Mouse (Mus musculus) liver, embryonic 16.5 days (tissue): ENCODE results near the gene Ftl1. TPM values are rescaled to one million over a fixed set of nuclear protein-coding genes. Genes with fewer than 3 reads are reported as not detected.
"Not testable (repeated sequence)": the region's sequence is repeated elsewhere in the genome, so short reads cannot be mapped to it uniquely, and the experiment has no call there.

Source experiments
- ATAC-seq: fragments of 200-750 bp; cut with Nextera tagmentation; 2 replicates; pipeline ENCODE4 v1.8.0; 2017; ENCODE audit warnings: low read depth, mild to moderate bottlenecking, moderate number of reproducible peaks, moderate library complexity
- H3K27ac ChIP-seq: fragments of 300-500 bp; sonication (generic); 2 replicates; pipeline ENCODE4 v1.5.1; 2014; ENCODE audit warnings: mild to moderate bottlenecking, low read length
- H3K27me3 ChIP-seq: fragments of 300-500 bp; sonication (generic); 2 replicates; pipeline ENCODE4 v1.6.1; 2014; ENCODE audit warnings: low read depth, low read length, mixed read lengths; ENCODE audit not compliant: control insufficient read depth, insufficient read depth
- H3K36me3 ChIP-seq: fragments of 300-500 bp; sonication (generic); 2 replicates; pipeline ENCODE4 v1.6.1; 2014; ENCODE audit warnings: mild to moderate bottlenecking; ENCODE audit not compliant: control insufficient read depth, insufficient read depth
- H3K4me1 ChIP-seq: fragments of 300-500 bp; sonication (generic); 2 replicates; pipeline ENCODE4 v1.6.1; 2014; ENCODE audit warnings: low read depth, low read length, mixed read lengths; ENCODE audit not compliant: control insufficient read depth
- H3K4me2 ChIP-seq: fragments of 300-500 bp; sonication (generic); 2 replicates; pipeline ENCODE4 v1.6.1; 2014; ENCODE audit warnings: low read depth, low read length, mixed read lengths
- H3K4me3 ChIP-seq: fragments of 300-500 bp; sonication (generic); 2 replicates; pipeline ENCODE4 v1.5.1; 2014; ENCODE audit warnings: low read depth, mild to moderate bottlenecking, low read length
- H3K9ac ChIP-seq: fragments of 300-500 bp; sonication (generic); 2 replicates; pipeline ENCODE4 v1.6.1; 2014; ENCODE audit warnings: low read depth, low read length
- H3K9me3 ChIP-seq: fragments of 300-500 bp; sonication (generic); replicated peaks from 2 replicates; pipeline ENCODE4 v1.6.1; 2016; ENCODE audit warnings: low read length; ENCODE audit not compliant: control insufficient read depth
- WGBS: fragments of 180-500 bp; shearing (Covaris S2); extraction: QIAGEN DNeasy Blood & Tissue Kit; methylation state at CpG from one replicate; pipeline ENCODE4 v1.1.7; 2014; ENCODE audit not compliant: insufficient replicate concordance; 5-methylcytosine and 5-hydroxymethylcytosine counted together
- polyA plus RNA-seq: library from polyadenylated mRNA; unstranded; fragments of >200 nt; fragmentation: Nextera tagmentation; extraction: Ambion mirVana; gene quantifications from 2 replicates; pipeline ENCODE4 v1.2.1, GENCODE M21; 2015

Gene Ftl1
- polyA plus RNA-seq = 6,125 and 6,166 TPM in 2 replicates

- peak; percentile 88 for ATAC-seq
These were observed at the start of gene Ftl1 for GRCm38 (mm10) chr7:45459564-45460140. Gene Ftl1, minus strand, starts transcription at chr7:45459884.

GRCm38 (mm10) chr7:45509181-45509882, 49.6 kb upstream of the Ftl1 start:
- H3K4me2 ChIP-seq = peak overlapping the region; percentile 76

More at GRCm38 (mm10) chr7:45459564-45460140, at the start of gene Ftl1:
- H3K4me3 ChIP-seq = peak within 1 kb of the TSS; percentile 70
- not testable (repeated sequence) for H3K9me3 ChIP-seq, H3K27me3 ChIP-seq
- under 1% methylated on average over 35 of the region's 37 CpGs for WGBS
- H3K4me1 ChIP-seq = peaks cover 50% of the 10 kb centered on the region
- H3K9ac ChIP-seq = peak within 1 kb of the TSS; percentile 71
- peaks cover 29% of the 10 kb centered on the region for H3K36me3 ChIP-seq
- peak within 1 kb of the TSS; percentile 99 for H3K27ac ChIP-seq
- H3K4me2 ChIP-seq = peak within 1 kb of the TSS; percentile 84

GRCm38 (mm10) chr7:45508561-45508960, 48.9 kb upstream of the Ftl1 start:
- H3K9ac ChIP-seq = peak overlapping the region; percentile 86
- peaks cover 20% of the 10 kb centered on the region for H3K36me3 ChIP-seq
- peaks cover 24% of the 10 kb centered on the region for H3K4me1 ChIP-seq
- H3K4me2 ChIP-seq = peak overlapping the region; percentile 76
- no peaks in the 10 kb centered on the region for H3K27me3 ChIP-seq
- ATAC-seq = peak; percentile 84
- no peaks in the 10 kb centered on the region for H3K9me3 ChIP-seq
- H3K27ac ChIP-seq = peak overlapping the region; percentile 95
- WGBS = 26% methylated on average over 6 of the region's 6 CpGs
- H3K4me3 ChIP-seq = peak overlapping the region; percentile 75

More at GRCm38 (mm10) chr7:45509181-45509882, 49.6 kb upstream of the Ftl1 start:
- no peaks in the 10 kb centered on the region for H3K9me3 ChIP-seq
- H3K27ac ChIP-seq = peak overlapping the region; percentile 95
- H3K36me3 ChIP-seq = peaks cover 20% of the 10 kb centered on the region
- H3K4me1 ChIP-seq = peaks cover 24% of the 10 kb centered on the region
- H3K9ac ChIP-seq = peak overlapping the region; percentile 86
- peak; percentile 18 for ATAC-seq
- H3K27me3 ChIP-seq = no peaks in the 10 kb centered on the region
- H3K4me3 ChIP-seq = peak overlapping the region; percentile 75
- 11% methylated on average over 19 of the region's 19 CpGs for WGBS

GRCm38 (mm10) chr7:45507583-45507982, 47.9 kb upstream of the Ftl1 start:
- ATAC-seq = no peak
- peaks cover 24% of the 10 kb centered on the region for H3K4me1 ChIP-seq

GRCm38 (mm10) chr7:45498427-45498826, 38.7 kb upstream of the Ftl1 start:
- no peaks in the 10 kb centered on the region for H3K4me1 ChIP-seq
- H3K9ac ChIP-seq = no peak overlapping the region
- H3K36me3 ChIP-seq = peaks cover 63% of the 10 kb centered on the region
- H3K4me3 ChIP-seq = no peak overlapping the region
- no peak for ATAC-seq
- H3K27me3 ChIP-seq = no peaks in the 10 kb centered on the region
- H3K4me2 ChIP-seq = no peak overlapping the region
- H3K9me3 ChIP-seq = no peaks in the 10 kb centered on the region
- H3K27ac ChIP-seq = no peak overlapping the region
- WGBS = 89% methylated on average over 6 of the region's 6 CpGs

More at GRCm38 (mm10) chr7:45507583-45507982, 47.9 kb upstream of the Ftl1 start:
- Histone ChIP-seq H3K4me2 (peak overlapping the region; percentile 76), H3K27me3 (no peaks in the 10 kb centered on the region), H3K27ac (peak overlapping the region; percentile 95), H3K4me3 (peak overlapping the region; percentile 75), H3K9ac (peak overlapping the region; percentile 65), H3K36me3 (peaks cover 25% of the 10 kb centered on the region), H3K9me3 (no peaks in the 10 kb centered on the region)
- 77% methylated on average over 6 of the region's 6 CpGs for WGBS

GRCm38 (mm10) chr7:45494548-45494947, 34.9 kb upstream of the Ftl1 start:
- Histone ChIP-seq H3K27ac (no peak overlapping the region), H3K9me3 (no peaks in the 10 kb centered on the region), H3K27me3 (no peaks in the 10 kb centered on the region), H3K4me3 (no peak overlapping the region), H3K4me1 (peaks cover 25% of the 10 kb centered on the region), H3K9ac (no peak overlapping the region), H3K4me2 (no peak overlapping the region), H3K36me3 (peaks cover 53% of the 10 kb centered on the region)
- 82% methylated on average over 9 of the region's 9 CpGs for WGBS
- no peak for ATAC-seq

- Histone ChIP-seq H3K9me3 (no peaks in the 10 kb centered on the region), H3K4me1 (peaks cover 37% of the 10 kb centered on the region), H3K27ac (no peak overlapping the region), H3K36me3 (peaks cover 45% of the 10 kb centered on the region), H3K9ac (no peak overlapping the region), H3K4me2 (no peak overlapping the region), H3K27me3 (no peaks in the 10 kb centered on the region), H3K4me3 (no peak overlapping the region)
- ATAC-seq = no peak
- WGBS = 79% methylated on average over 5 of the region's 5 CpGs
These were observed 33.3 kb upstream of the Ftl1 start for GRCm38 (mm10) chr7:45492951-45493350.

GRCm38 (mm10) chr7:45492225-45492844, 32.7 kb upstream of the Ftl1 start:
- Histone ChIP-seq H3K4me1 (peaks cover 37% of the 10 kb centered on the region), H3K9me3 (no peaks in the 10 kb centered on the region), H3K4me2 (no peak overlapping the region), H3K27me3 (no peaks in the 10 kb centered on the region), H3K4me3 (no peak overlapping the region), H3K9ac (no peak overlapping the region), H3K36me3 (peaks cover 39% of the 10 kb centered on the region), H3K27ac (peak overlapping the region; percentile 33; the same call in 1 of the 2 replicates)
- 87% methylated on average over 8 of the region's 8 CpGs for WGBS
- no peak for ATAC-seq
